Comparison of ENCODE assay signal across 24 mouse cellular contexts in genomic region chr17:78137986-78138385, GRCm38 (mm10).
A peak's percentile ranks its signal among the peaks of the same experiment; 100 is the strongest.
DNase-seq lines count a peak whose midpoint lies in the region; ATAC-seq and TF ChIP-seq lines count a peak whose summit lies in the region.
"Had no signal": no experiment of that assay in that cellular context is flagged by ENCODE, and none has a peak within 500 bp of the region (broad histone marks: within the 10 kb centered on the region; RNA-seq: fewer than 3 reads in every experiment).

No protein-coding gene starts in this region.

- no peak overlapping the region for H3K4me3 ChIP-seq in forebrain, embryonic 13.5 days
- H3K4me3 ChIP-seq in forebrain, embryonic 11.5 days (ENCODE audit: low read depth, low read length) = no peak overlapping the region
- no peak overlapping the region for H3K4me3 ChIP-seq in forebrain, embryonic 15.5 days
- H3K4me3 ChIP-seq in forebrain, embryonic 10.5 days = no peak overlapping the region
- H3K4me3 ChIP-seq: embryonic facial prominence, embryonic 13.5 days; embryonic facial prominence, embryonic 15.5 days; erythroblast, embryonic 14.5 days had no signal

- 0 out of 2 replicates have a peak, but pooled peaks have one; percentile 16 for ATAC-seq in forebrain, embryonic 13.5 days
- no peak for ATAC-seq in forebrain, embryonic 11.5 days (replicated peaks; ENCODE audit: low FRiP score)
- peak; percentile 26; the same call in 1 of the 2 replicates for ATAC-seq in forebrain, embryonic 15.5 days (replicated peaks)
- ATAC-seq: activated CD4-positive, CD25-positive, alpha-beta regulatory T cell, adult 4 months; CD4-positive, CD25-positive, alpha-beta regulatory T cell, adult 4 months; Patski had no signal

- no peaks in the 10 kb centered on the region for H3K9me3 ChIP-seq in forebrain, embryonic 13.5 days (replicated peaks)
- H3K9me3 ChIP-seq in forebrain, embryonic 11.5 days (ENCODE audit: control insufficient read depth, low read length) = no peaks in the 10 kb centered on the region; the same call in 1 of the 2 replicates
- H3K9me3 ChIP-seq in forebrain, embryonic 15.5 days = no peaks in the 10 kb centered on the region
- H3K9me3 ChIP-seq in forebrain, embryonic 10.5 days = no peaks in the 10 kb centered on the region
- H3K9me3 ChIP-seq: embryonic facial prominence, embryonic 13.5 days; embryonic facial prominence, embryonic 15.5 days; G1E had no signal

- WGBS in forebrain, embryonic 13.5 days = 47% methylated on average over 1 of the region's 1 CpGs
- WGBS in forebrain, embryonic 11.5 days = 66% methylated on average over 1 of the region's 1 CpGs
- 23% methylated on average over 1 of the region's 1 CpGs for WGBS in forebrain, embryonic 15.5 days
- 66% methylated on average over 1 of the region's 1 CpGs for whole genome bisulfite sequencing in forebrain, embryonic 10.5 days

- no peaks in the 10 kb centered on the region for H3K36me3 ChIP-seq in forebrain, embryonic 13.5 days (ENCODE audit: poor library complexity, severe bottlenecking)
- no peaks in the 10 kb centered on the region for H3K36me3 ChIP-seq in forebrain, embryonic 11.5 days (ENCODE audit: control insufficient read depth, insufficient read depth, low read length)
- no peaks in the 10 kb centered on the region for H3K36me3 ChIP-seq in forebrain, embryonic 15.5 days
- H3K36me3 ChIP-seq in forebrain, embryonic 10.5 days (replicated peaks) = no peaks in the 10 kb centered on the region
- H3K36me3 ChIP-seq: embryonic facial prominence, embryonic 13.5 days; embryonic facial prominence, embryonic 15.5 days; G1E had no signal

- H3K4me1 ChIP-seq in forebrain, embryonic 13.5 days = no peaks in the 10 kb centered on the region
- H3K4me1 ChIP-seq in forebrain, embryonic 11.5 days (replicated peaks; ENCODE audit: control insufficient read depth, insufficient read depth, low read length) = no peaks in the 10 kb centered on the region
- no peaks in the 10 kb centered on the region for H3K4me1 ChIP-seq in forebrain, embryonic 15.5 days
- no peaks in the 10 kb centered on the region for H3K4me1 ChIP-seq in forebrain, embryonic 10.5 days
- H3K4me1 ChIP-seq: embryonic facial prominence, embryonic 13.5 days; embryonic facial prominence, embryonic 15.5 days had no signal

- H3K9ac ChIP-seq in forebrain, embryonic 13.5 days = no peak overlapping the region
- H3K9ac ChIP-seq in forebrain, embryonic 11.5 days (ENCODE audit: low read length) = no peak overlapping the region
- H3K9ac ChIP-seq in forebrain, embryonic 15.5 days (replicated peaks) = no peak overlapping the region
- H3K9ac ChIP-seq: embryonic facial prominence, embryonic 13.5 days; embryonic facial prominence, embryonic 15.5 days had no signal

- H3K4me2 ChIP-seq in forebrain, embryonic 13.5 days = no peak overlapping the region
- H3K4me2 ChIP-seq in forebrain, embryonic 11.5 days (ENCODE audit: low read depth, low read length, severe bottlenecking) = no peak overlapping the region
- H3K4me2 ChIP-seq in forebrain, embryonic 15.5 days (replicated peaks) = no peak overlapping the region
- H3K4me2 ChIP-seq: embryonic facial prominence, embryonic 13.5 days; embryonic facial prominence, embryonic 15.5 days had no signal

- TF ChIP-seq CTCF in brain, embryonic 14.5 days (IDR thresholded peaks at IDR 0.05; ENCODE audit: borderline replicate concordance, extremely low read depth, insufficient read depth, insufficient read length) = no peak

- no peak overlapping the region for H3K27ac ChIP-seq in forebrain, embryonic 13.5 days
- no peak overlapping the region for H3K27ac ChIP-seq in forebrain, embryonic 11.5 days (ENCODE audit: low read depth, low read length)
- no peak overlapping the region for H3K27ac ChIP-seq in forebrain, embryonic 15.5 days (replicated peaks)
- H3K27ac ChIP-seq in forebrain, embryonic 10.5 days = no peak overlapping the region
- H3K27ac ChIP-seq: embryonic facial prominence, embryonic 13.5 days; embryonic facial prominence, embryonic 15.5 days had no signal

- TF ChIP-seq POLR2A in brain, embryonic 14.5 days (IDR thresholded peaks at IDR 0.05; ENCODE audit: borderline replicate concordance, extremely low read depth, insufficient read depth, insufficient read length, poor library complexity, severe bottlenecking) = no peak

- DNase-seq in forebrain, embryonic 11.5 days (ENCODE audit: low spot score) = no peak
- no peak for DNase-seq in forebrain, embryonic 10.5 days (ENCODE audit: extremely low spot score, low spot score)
- DNase-seq in brain, embryonic 14.5 days (ENCODE audit: low read depth) = peak; percentile 53
- DNase-seq: adrenal gland, adult 8-10 months; adrenal gland, postnatal 14 days; adrenal gland, postnatal 36 days; B cell, adult 2 months; cerebellum, adult 11 months; cerebellum, adult 18-20 months; cerebellum, adult 8-10 months; cerebellum, adult 9-11 months; cerebellum, postnatal 14 days; cerebellum, postnatal 36 days; embryo, embryonic 11 days had no signal

- H3K27me3 ChIP-seq in forebrain, embryonic 13.5 days = no peaks in the 10 kb centered on the region
- H3K27me3 ChIP-seq in forebrain, embryonic 11.5 days (ENCODE audit: control insufficient read depth, insufficient read depth, low read length) = no peaks in the 10 kb centered on the region
- H3K27me3 ChIP-seq in forebrain, embryonic 15.5 days = no peaks in the 10 kb centered on the region
- H3K27me3 ChIP-seq in forebrain, embryonic 10.5 days (ENCODE audit: poor library complexity, severe bottlenecking) = no peaks in the 10 kb centered on the region
- H3K27me3 ChIP-seq: CH12.LX; embryonic facial prominence, embryonic 13.5 days; embryonic facial prominence, embryonic 15.5 days had no signal
